Mouse (Mus musculus) forebrain, embryonic 14.5 days (tissue): Measurements from ENCODE around the gene Sgpl1. TPM values are rescaled to one million over a fixed set of nuclear protein-coding genes. Genes with fewer than 3 reads are reported as not detected.

Source experiments
- microRNA-seq: library from miRNA; unstranded; fragments of <30 nt; microRNA quantifications from one replicate; pipeline ENCODE4, GENCODE M21; 2016
- polyA plus RNA-seq: library from polyadenylated mRNA; unstranded; fragments of >200 nt; fragmentation: Nextera tagmentation; extraction: Ambion mirVana; gene quantifications from 2 replicates; pipeline ENCODE4 v1.2.1, GENCODE M21; 2014

The Sgpl1 gene
- polyA plus RNA-seq, 1 experiment from 2014 or later: 65.7 TPM

Small RNA genes lying within 50 kb of the gene (microRNA-seq; reads per million reads assigned to microRNA genes)
- not detected for gene Gm44308

Other genes starting within 250 kb of the Sgpl1 start
- gene Pcbd1, start 58.4 kb downstream of the Sgpl1 start, polyA plus RNA-seq: 22.2 and 25.5 TPM in 2 replicates
- gene Tbata, start 24.3 kb upstream of the Sgpl1 start, polyA plus RNA-seq: 1.4 and 2.5 TPM in 2 replicates
- 0.13 and 0.17 TPM in 2 replicates for gene Adamts14, start 125.7 kb upstream of the Sgpl1 start, polyA plus RNA-seq
- not detected in 2 replicates for gene Prf1, start 150.1 kb upstream of the Sgpl1 start, polyA plus RNA-seq
- gene Pald1, start 235.8 kb upstream of the Sgpl1 start, polyA plus RNA-seq: 10.0 and 15.6 TPM in 2 replicates